Mouse (Mus musculus) right cerebral cortex, adult 2 months (tissue): ENCODE measurements around the gene Hadha.
A peak's percentile ranks its signal among the peaks of the same experiment; 100 is the strongest.

ENCODE experiments used
- DNase-seq, 2 experiments: peaks; one replicate each; pipeline ENCODE4 v3.0.0; 2021 to 2022; ENCODE audit warnings: low spot score in 2 of 2

The Hadha gene

GRCm38 (mm10) chr5:30154474-30155394, at the start of gene Hadha, which contains the start of gene Hadhb:
Gene Hadha (minus strand): TSS chr5:30155162.
Gene Hadhb (plus strand): TSS chr5:30155248.
- peak; percentile 94 to 96 for DNase-seq

GRCm38 (mm10) chr5:30204441-30204840, 49.5 kb upstream of the Hadha start:
- no peak for DNase-seq

GRCm38 (mm10) chr5:30203216-30203885, 48.4 kb upstream of the Hadha start:
- DNase-seq, result no peak

- no peak for DNase-seq
Observed at GRCm38 (mm10) chr5:30202221-30202620, 47.3 kb upstream of the Hadha start.

- peak; percentile 48 to 63 for DNase-seq
Observed at GRCm38 (mm10) chr5:30201521-30201920, 46.6 kb upstream of the Hadha start.

GRCm38 (mm10) chr5:30198257-30198656, 43.3 kb upstream of the Hadha start:
- no peak for DNase-seq

- DNase-seq, result no peak
Observed at GRCm38 (mm10) chr5:30195340-30195739, 40.4 kb upstream of the Hadha start.

GRCm38 (mm10) chr5:30192452-30192851, 37.5 kb upstream of the Hadha start:
- DNase-seq, result no peak

- DNase-seq, result no peak
Observed at GRCm38 (mm10) chr5:30187687-30188485, 32.9 kb upstream of the Hadha start.

- DNase-seq, result no peak
Observed at GRCm38 (mm10) chr5:30175811-30176210, 20.8 kb upstream of the Hadha start.

GRCm38 (mm10) chr5:30172931-30173692, 18.1 kb upstream of the Hadha start:
- DNase-seq, result no peak

- DNase-seq, result no peak
Observed at GRCm38 (mm10) chr5:30172115-30172514, 17.2 kb upstream of the Hadha start.

- DNase-seq, result no peak
Observed at GRCm38 (mm10) chr5:30170303-30170940, 15.5 kb upstream of the Hadha start.

- no peak for DNase-seq
Observed at GRCm38 (mm10) chr5:30165234-30165946, 10.4 kb upstream of the Hadha start.

- DNase-seq, result no peak
Observed at GRCm38 (mm10) chr5:30162339-30162738, 7.4 kb upstream of the Hadha start.

- no peak for DNase-seq
Observed at GRCm38 (mm10) chr5:30161836-30162235, 6.9 kb upstream of the Hadha start.

GRCm38 (mm10) chr5:30159601-30160000, 4.6 kb upstream of the Hadha start:
- peak in 1 of 2 experiments; percentile 22 for DNase-seq

- no peak for DNase-seq
Observed at GRCm38 (mm10) chr5:30155821-30156629, 1.1 kb upstream of the Hadha start.

GRCm38 (mm10) chr5:30155395-30155792, 432 bp upstream of the Hadha start:
- DNase-seq, result peak in 1 of 2 experiments; percentile 55
